Mouse (Mus musculus) stomach, embryonic 16.5 days (tissue): ENCODE data around the gene Kcnk4. TPM values are rescaled to one million over a fixed set of nuclear protein-coding genes. Genes with fewer than 3 reads are reported as not detected.

Experiments
- ATAC-seq: fragments of 200-750 bp; cut with Nextera tagmentation; 2 replicates; pipeline ENCODE4 v1.8.0; 2017; ENCODE audit warnings: moderate number of reproducible peaks, moderate TSS enrichment; ENCODE audit not compliant: insufficient read depth, low FRiP score
- H3K27ac ChIP-seq: fragments of 300-500 bp; sonication (generic); 2 replicates; pipeline ENCODE4 v1.5.1; 2014; ENCODE audit warnings: low read length
- H3K27me3 ChIP-seq: fragments of 300-500 bp; sonication (generic); 2 replicates; pipeline ENCODE4 v1.6.1; 2014; ENCODE audit warnings: low read length, control low read depth, mixed read lengths; ENCODE audit not compliant: control insufficient read depth, insufficient read depth
- H3K36me3 ChIP-seq: fragments of 300-500 bp; sonication (generic); 2 replicates; pipeline ENCODE4 v1.6.1; 2014; ENCODE audit warnings: low read length; ENCODE audit not compliant: control insufficient read depth, insufficient read depth
- H3K4me1 ChIP-seq: fragments of 300-500 bp; sonication (generic); 2 replicates; pipeline ENCODE4 v1.6.1; 2014; ENCODE audit warnings: low read length, control low read depth, mixed read lengths; ENCODE audit not compliant: control insufficient read depth, insufficient read depth
- H3K4me2 ChIP-seq: fragments of 300-500 bp; sonication (generic); 2 replicates; pipeline ENCODE4 v1.6.1; 2014; ENCODE audit warnings: low read depth, low read length, mixed read lengths
- H3K4me3 ChIP-seq: fragments of 300-500 bp; sonication (generic); replicated peaks from 2 replicates; pipeline ENCODE4 v1.5.1; 2014; ENCODE audit warnings: mild to moderate bottlenecking, low read length
- H3K9ac ChIP-seq: fragments of 300-500 bp; sonication (generic); 2 replicates; pipeline ENCODE4 v1.6.1; 2014; ENCODE audit warnings: low read length
- H3K9me3 ChIP-seq: fragments of 300-500 bp; sonication (generic); replicated peaks from 2 replicates; pipeline ENCODE4 v1.6.1; 2016; ENCODE audit warnings: low read length, control low read depth; ENCODE audit not compliant: control insufficient read depth
- WGBS: fragments of 180-500 bp; shearing (Covaris S2); extraction: QIAGEN DNeasy Blood & Tissue Kit; methylation state at CpG from one replicate; pipeline ENCODE4 v1.1.7; 2014; 5-methylcytosine and 5-hydroxymethylcytosine counted together
- microRNA-seq: library from miRNA; unstranded; fragments of <30 nt; microRNA quantifications from one replicate; pipeline ENCODE4, GENCODE M21; 2016
- polyA plus RNA-seq: library from polyadenylated mRNA; unstranded; fragments of >200 nt; fragmentation: Nextera tagmentation; extraction: Ambion mirVana; gene quantifications from 2 replicates; pipeline ENCODE4 v1.2.1, GENCODE M21; 2015

Kcnk4 gene
- polyA plus RNA-seq, 1 experiment from 2014 or later: 0.68 TPM

DNA sequence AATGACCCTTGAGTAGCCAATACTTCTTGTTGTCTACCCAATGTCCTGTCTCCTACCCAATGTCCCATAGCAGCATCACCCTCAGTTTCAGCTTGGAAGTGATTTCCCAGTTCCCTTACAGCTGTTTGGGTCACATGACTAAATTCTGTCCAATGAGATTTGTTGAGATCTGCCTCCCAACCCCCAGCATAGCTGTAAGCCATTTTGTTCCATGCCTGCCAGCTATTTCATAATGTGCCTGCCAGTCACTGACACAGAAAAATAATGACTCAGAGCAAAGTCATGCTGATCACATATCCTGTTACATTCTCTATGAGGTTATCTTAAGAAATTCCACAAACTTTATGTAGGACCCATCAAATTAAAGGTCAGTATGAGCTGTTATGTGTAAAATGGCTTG lies 57.5 kb downstream of the Kcnk4 start:
- Histone ChIP-seq H3K9ac (no peak overlapping the region), H3K9me3 (no peaks in the 10 kb centered on the region; the same call in 1 of the 2 replicates), H3K27me3 (no peaks in the 10 kb centered on the region), H3K4me1 (no peaks in the 10 kb centered on the region), H3K4me2 (no peak overlapping the region), H3K27ac (no peak overlapping the region), H3K4me3 (no peak overlapping the region), H3K36me3 (no peaks in the 10 kb centered on the region)
- no peak for ATAC-seq

DNA sequence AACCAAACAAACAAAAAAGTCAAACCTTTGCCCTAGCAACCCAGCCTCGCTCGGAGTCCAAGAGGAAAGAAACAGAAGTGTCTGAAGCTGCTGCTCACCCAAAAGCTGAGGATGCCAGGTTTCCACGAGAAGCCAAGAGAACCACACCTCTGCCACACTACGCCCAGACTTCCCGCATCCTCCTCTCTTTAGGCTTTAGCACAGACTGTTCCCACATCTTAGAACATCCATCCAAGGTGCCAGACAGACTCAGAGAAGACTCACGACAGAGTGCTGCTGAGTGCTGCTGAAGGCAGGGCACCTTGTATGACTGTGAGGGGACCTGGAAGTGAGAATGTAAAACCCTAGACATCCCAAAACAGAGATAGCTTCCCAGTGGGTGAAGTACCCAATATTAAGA lies 58.5 kb downstream of the Kcnk4 start:
- 80% methylated on average over 6 of the region's 6 CpGs for WGBS
- Histone ChIP-seq H3K4me3 (no peak overlapping the region), H3K27ac (no peak overlapping the region), H3K9me3 (no peaks in the 10 kb centered on the region; the same call in 1 of the 2 replicates), H3K36me3 (no peaks in the 10 kb centered on the region), H3K4me1 (no peaks in the 10 kb centered on the region), H3K4me2 (no peak overlapping the region), H3K27me3 (no peaks in the 10 kb centered on the region), H3K9ac (no peak overlapping the region)
- ATAC-seq: no peak

DNA sequence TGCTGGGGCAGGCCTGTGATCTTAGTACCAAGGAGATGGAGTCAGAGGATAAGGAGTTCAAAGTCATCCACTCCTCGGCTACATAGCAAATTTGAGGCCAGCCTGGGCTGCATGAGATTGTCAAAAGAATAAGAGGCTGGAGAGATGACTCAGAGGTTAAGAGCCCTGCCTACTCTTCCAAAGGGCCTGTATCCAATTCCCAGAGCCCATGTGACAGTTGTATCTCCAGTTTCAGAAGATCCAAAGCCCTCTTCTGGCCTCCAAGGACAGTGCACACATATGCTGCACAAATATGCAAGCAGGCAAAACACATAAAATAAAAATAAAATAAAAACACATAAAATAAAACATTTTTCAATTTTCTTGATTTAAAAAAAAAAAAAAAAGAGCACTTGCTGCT lies 60.1 kb downstream of the Kcnk4 start:
- Histone ChIP-seq H3K27ac (no peak overlapping the region), H3K27me3 (no peaks in the 10 kb centered on the region), H3K36me3 (no peaks in the 10 kb centered on the region), H3K4me2 (no peak overlapping the region), H3K4me3 (no peak overlapping the region), H3K9me3 (no peaks in the 10 kb centered on the region), H3K9ac (no peak overlapping the region), H3K4me1 (no peaks in the 10 kb centered on the region)
- ATAC-seq: no peak
- WGBS: 70% methylated on average over 1 of the region's 1 CpGs

Small RNA genes within 50 kb of the gene (microRNA-seq; reads per million reads assigned to microRNA genes)
- gene Mir6990: 0.66 reads per million

Other genes with a start within 250 kb of the Kcnk4 start
- 35.5 and 39.6 TPM in 2 replicates for gene Rps6ka4, start 93.9 kb downstream of the Kcnk4 start, polyA plus RNA-seq
- gene Ccdc88b, start 76.3 kb downstream of the Kcnk4 start, polyA plus RNA-seq: 1.1 and 1.3 TPM in 2 replicates
- 111 and 122 TPM in 2 replicates for gene Trmt112, start 24.8 kb downstream of the Kcnk4 start, polyA plus RNA-seq
- gene Prdx5, start 24.4 kb downstream of the Kcnk4 start, polyA plus RNA-seq: 291 and 307 TPM in 2 replicates
- gene Esrra, start 12.7 kb downstream of the Kcnk4 start, polyA plus RNA-seq: 17.8 and 18.0 TPM in 2 replicates
- gene Catsperz, start 9.1 kb downstream of the Kcnk4 start, polyA plus RNA-seq: 1.8 and 2.8 TPM in 2 replicates
- gene Bad, start 7.3 kb upstream of the Kcnk4 start, polyA plus RNA-seq: 87.1 and 89.0 TPM in 2 replicates
- 20.2 and 22.1 TPM in 2 replicates for gene Gpr137, start 8.0 kb upstream of the Kcnk4 start, polyA plus RNA-seq
- gene Ppp1r14b, start 40.5 kb upstream of the Kcnk4 start, polyA plus RNA-seq: 53.7 and 70.6 TPM in 2 replicates
- gene Plcb3, start 42.0 kb upstream of the Kcnk4 start, polyA plus RNA-seq: 61.7 and 65.4 TPM in 2 replicates
- 153 and 158 TPM in 2 replicates for gene Fkbp2, start 46.0 kb upstream of the Kcnk4 start, polyA plus RNA-seq
- 19.0 and 19.7 TPM in 2 replicates for gene Vegfb, start 53.1 kb upstream of the Kcnk4 start, polyA plus RNA-seq
- gene Dnajc4, start 58.1 kb upstream of the Kcnk4 start, polyA plus RNA-seq: 28.8 TPM in 2 replicates
- gene Nudt22, start 61.6 kb upstream of the Kcnk4 start, polyA plus RNA-seq: 22.9 and 26.6 TPM in 2 replicates
- 10.7 and 12.0 TPM in 2 replicates for gene Trpt1, start 61.6 kb upstream of the Kcnk4 start, polyA plus RNA-seq
- gene Fermt3, start 85.0 kb upstream of the Kcnk4 start, polyA plus RNA-seq: 17.3 and 18.4 TPM in 2 replicates
- 198 and 202 TPM in 2 replicates for gene Stip1, start 105.5 kb upstream of the Kcnk4 start, polyA plus RNA-seq
- 10.0 and 14.0 TPM in 2 replicates for gene Macrod1, start 122.3 kb upstream of the Kcnk4 start, polyA plus RNA-seq
- gene Flrt1, start 171.2 kb upstream of the Kcnk4 start, polyA plus RNA-seq: 3.4 and 3.6 TPM in 2 replicates